Mouse (Mus musculus) liver, postnatal 0 days (tissue): ENCODE results near the gene Ift122.

ENCODE experiments used
- CTCF ChIP-seq: sonication (generic); IDR thresholded peaks from 2 replicates; pipeline ENCODE4 v1.5.1; 2016; ENCODE audit warnings: antibody characterized with exemption, low read depth
- EP300 ChIP-seq: IDR thresholded peaks from 2 replicates; pipeline ENCODE4 v1.6.1; 2016; ENCODE audit warnings: antibody characterized with exemption, low read depth, mild to moderate bottlenecking

DNA sequence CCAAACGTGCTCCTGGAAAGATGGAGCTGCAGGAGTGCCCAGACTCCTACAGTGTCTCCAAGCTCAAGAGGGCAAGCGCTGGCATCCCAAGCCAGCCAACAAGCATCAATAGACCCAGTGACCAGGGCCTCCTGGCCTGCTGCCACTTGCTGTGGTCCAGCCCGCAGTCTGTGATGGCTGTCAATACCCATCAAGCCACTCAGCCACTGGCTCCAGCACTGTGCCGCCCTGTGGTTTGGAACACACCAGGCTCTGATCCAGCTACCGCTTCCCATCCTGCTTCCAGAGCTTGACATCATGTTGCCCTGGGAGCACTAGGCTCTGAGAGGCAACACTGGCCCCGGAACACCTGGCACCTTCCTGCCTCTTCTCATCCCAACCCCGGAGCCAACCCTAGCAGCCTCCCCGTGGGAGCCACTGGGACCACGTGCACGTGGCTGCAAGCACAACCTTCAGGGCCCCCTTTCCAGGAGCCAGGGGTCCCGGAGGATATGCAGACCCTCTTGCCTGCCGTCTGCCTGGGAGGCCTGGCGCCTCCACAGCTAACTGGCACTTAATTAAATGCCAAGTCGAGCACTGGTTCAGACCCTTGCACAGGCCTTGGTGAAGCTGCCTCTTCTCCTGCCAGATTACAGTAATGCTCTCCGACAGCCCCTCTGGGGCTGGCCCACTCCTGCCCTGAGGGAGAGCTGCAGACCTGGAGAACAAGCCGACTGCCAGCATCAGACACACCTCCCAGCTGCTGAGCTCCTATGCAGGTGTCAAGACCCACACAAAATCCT lies 120.8 kb downstream of the Ift122 start:
- TF ChIP-seq CTCF (no peak), EP300 (no peak)
